9 mouse cellular contexts compared by ENCODE assay signal in genomic region chr8:104343957-104344356, GRCm38 (mm10). TPM values are rescaled to one million over a fixed set of nuclear protein-coding genes. Genes with fewer than 3 reads are reported as not detected.
A peak's percentile ranks its signal among the peaks of the same experiment; 100 is the strongest.
DNase-seq lines count a peak whose midpoint lies in the region; ATAC-seq and TF ChIP-seq lines count a peak whose summit lies in the region.
"Had no signal": no experiment of that assay in that cellular context is flagged by ENCODE, and none has a peak within 500 bp of the region (broad histone marks: within the 10 kb centered on the region; RNA-seq: fewer than 3 reads in every experiment).

No protein-coding gene starts in this region.

- TF ChIP-seq CTCF in lung, adult 2 months (IDR thresholded peaks at IDR 0.05; ENCODE audit: insufficient read depth, low read length), result peak; percentile 98

- no peak for TF ChIP-seq POLR2A in lung, adult 2 months (IDR thresholded peaks at IDR 0.05; ENCODE audit: borderline replicate concordance, extremely low read depth, low read depth, low read length)

- H3K4me1 ChIP-seq in forebrain, embryonic 14.5 days (ENCODE audit: control insufficient read depth, insufficient read depth, low read length), result no peaks in the 10 kb centered on the region
- no peaks in the 10 kb centered on the region; the same call in none of the 2 replicates for H3K4me1 ChIP-seq in lung, adult 2 months (ENCODE audit: control insufficient read depth, insufficient read depth, low read length)

- H3K36me3 ChIP-seq in forebrain, embryonic 14.5 days (ENCODE audit: control insufficient read depth, insufficient read depth, low read length), result peaks cover 10% of the 10 kb centered on the region; the same call in 1 of the 2 replicates

- no peaks in the 10 kb centered on the region for H3K9me3 ChIP-seq in forebrain, embryonic 14.5 days (replicated peaks; ENCODE audit: control insufficient read depth, low read length)
- H3K9me3 ChIP-seq: limb, embryonic 13.5 days had no signal

- WGBS in forebrain, embryonic 14.5 days, result 7% methylated on average over 7 of the region's 7 CpGs
- 16% methylated on average over 7 of the region's 7 CpGs for WGBS in lung, adult 2 months

- ATAC-seq in cerebellum, adult (ENCODE audit: insufficient number of reproducible peaks, low FRiP score, low TSS enrichment), result peak; percentile 76
- peak; percentile 57 for ATAC-seq in forebrain, embryonic 14.5 days
- ATAC-seq in neutrophil, adult 5-6 weeks (ENCODE audit: extremely low read depth, insufficient number of reproducible peaks, low FRiP score, poor library complexity, severe bottlenecking), result peak; percentile 64

- no peak overlapping the region for H3K27ac ChIP-seq in forebrain, embryonic 14.5 days (ENCODE audit: low read depth, low read length)
- H3K27ac ChIP-seq: limb, embryonic 13.5 days had no signal

- H3K9ac ChIP-seq in forebrain, embryonic 14.5 days (ENCODE audit: low read length), result no peak overlapping the region
- H3K9ac ChIP-seq: limb, embryonic 13.5 days had no signal

- no peak overlapping the region for H3K4me3 ChIP-seq in forebrain, embryonic 14.5 days (ENCODE audit: low read depth, low read length)
- no peak overlapping the region for H3K4me3 ChIP-seq in lung, adult 2 months (replicated peaks; ENCODE audit: extremely low read depth, low read depth, low read length)
- H3K4me3 ChIP-seq: limb, embryonic 13.5 days had no signal

- peak; percentile 92 for DNase-seq in ES-CJ7 (ENCODE audit: low read depth, low spot score)
- DNase-seq in forebrain, embryonic 14.5 days (ENCODE audit: low spot score), result peak; percentile 90
- peak; percentile 93 for DNase-seq in heart, postnatal 4 days
- peak; percentile 65 to 85 for DNase-seq in layer of hippocampus, adult 18-20 months (ENCODE audit: low spot score in 2 of 2)
- DNase-seq in lung, adult 2 months, result peak; percentile 88
- peak; percentile 55 for DNase-seq in testis, postnatal 14 days (ENCODE audit: low spot score)

- H3K4me2 ChIP-seq in forebrain, embryonic 14.5 days (ENCODE audit: low read length), result no peak overlapping the region
- H3K4me2 ChIP-seq: limb, embryonic 13.5 days had no signal

- no peaks in the 10 kb centered on the region for H3K27me3 ChIP-seq in forebrain, embryonic 14.5 days (replicated peaks; ENCODE audit: control insufficient read depth, insufficient read depth, low read length)
- H3K27me3 ChIP-seq: limb, embryonic 13.5 days had no signal

RNA-seq across cellular contexts. Expression of gene Cmtm3, which starts 4.7 kb away (rescaled TPM):
- polyA plus RNA-seq in forebrain, embryonic 14.5 days (2014; fragmentation: Nextera tagmentation; extraction: Ambion mirVana), result 37.5 and 38.8 TPM in 2 replicates
- 10 to 100 TPM; 50.6 to 50.7 TPM for total RNA-seq in heart, postnatal 4 days (2021)
- 10 to 100 TPM; 12.0 to 14.2 TPM for total RNA-seq in layer of hippocampus, adult 18-20 months (2021)
- 154 and 173 TPM in 2 replicates for polyA plus RNA-seq in lung, adult 2 months (2012; rRNA removed)
- 3.8 and 7.2 TPM in 2 replicates for total RNA-seq in neutrophil, adult 5-6 weeks (2017)

RNA-seq across cellular contexts. Expression of gene Cmtm2b, which starts 21.9 kb away (rescaled TPM):
- not detected in 2 replicates for polyA plus RNA-seq in forebrain, embryonic 14.5 days (2014; fragmentation: Nextera tagmentation; extraction: Ambion mirVana)
- total RNA-seq in heart, postnatal 4 days (2021), result not detected
- total RNA-seq in layer of hippocampus, adult 18-20 months (2021), result not detected
- not detected in 2 replicates for polyA plus RNA-seq in lung, adult 2 months (2012; rRNA removed)
- not detected in 2 replicates for total RNA-seq in neutrophil, adult 5-6 weeks (2017)
- polyA plus RNA-seq: limb, embryonic 13.5 days had no signal

RNA-seq across cellular contexts. Expression of gene Gm11020, which starts 22.6 kb away (rescaled TPM):
- polyA plus RNA-seq in forebrain, embryonic 14.5 days (2014; fragmentation: Nextera tagmentation; extraction: Ambion mirVana), result not detected in 2 replicates
- total RNA-seq in heart, postnatal 4 days (2021), result not detected
- total RNA-seq in layer of hippocampus, adult 18-20 months (2021), result not detected
- polyA plus RNA-seq in lung, adult 2 months (2012; rRNA removed), result not detected in 2 replicates
- total RNA-seq in neutrophil, adult 5-6 weeks (2017), result not detected in 2 replicates
- polyA plus RNA-seq: limb, embryonic 13.5 days had no signal

RNA-seq across cellular contexts. Expression of gene Cmtm1, which starts 34.0 kb away (rescaled TPM):
- not detected in 2 replicates for polyA plus RNA-seq in forebrain, embryonic 14.5 days (2014; fragmentation: Nextera tagmentation; extraction: Ambion mirVana)
- not detected for total RNA-seq in heart, postnatal 4 days (2021)
- not detected for total RNA-seq in layer of hippocampus, adult 18-20 months (2021)
- not detected in 2 replicates for polyA plus RNA-seq in lung, adult 2 months (2012; rRNA removed)
- total RNA-seq in neutrophil, adult 5-6 weeks (2017), result not detected in 2 replicates
- polyA plus RNA-seq: limb, embryonic 13.5 days had no signal

RNA-seq across cellular contexts. Expression of gene Gm45711, which starts 34.1 kb away (rescaled TPM):
- not detected in 2 replicates for polyA plus RNA-seq in forebrain, embryonic 14.5 days (2014; fragmentation: Nextera tagmentation; extraction: Ambion mirVana)
- total RNA-seq in heart, postnatal 4 days (2021), result not detected
- not detected for total RNA-seq in layer of hippocampus, adult 18-20 months (2021)
- polyA plus RNA-seq in lung, adult 2 months (2012; rRNA removed), result not detected in 2 replicates
- total RNA-seq in neutrophil, adult 5-6 weeks (2017), result not detected in 2 replicates
- polyA plus RNA-seq: limb, embryonic 13.5 days had no signal
